12 mouse cellular contexts compared by ENCODE assay signal in the genomic region with DNA sequence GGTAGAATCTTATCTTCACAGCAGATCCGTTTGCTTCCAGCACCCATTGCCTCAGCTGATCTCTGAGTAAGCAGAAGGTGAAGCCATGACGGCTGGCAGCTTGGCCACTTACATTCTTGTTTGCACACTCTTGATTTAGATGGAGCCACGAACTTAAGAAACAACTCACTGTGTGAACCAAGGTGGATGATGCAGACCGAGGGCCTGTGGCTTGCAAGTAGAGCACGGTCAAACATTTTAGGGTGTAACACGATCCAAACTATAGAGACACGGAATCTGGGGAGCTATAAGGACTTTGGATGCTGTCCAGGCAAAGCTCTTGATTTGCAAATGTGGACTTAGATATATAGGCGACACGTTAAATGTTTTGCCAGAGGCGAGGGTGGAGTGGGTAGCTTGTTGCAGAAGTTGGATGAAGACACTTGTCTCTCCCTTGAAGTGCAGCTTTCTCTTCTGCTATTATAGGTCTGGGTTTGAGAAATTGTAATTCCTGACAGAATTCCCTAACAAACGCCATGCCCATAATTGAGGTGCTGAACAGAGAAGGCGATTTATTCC.
"Had no signal": no experiment of that assay in that cellular context is flagged by ENCODE, and none has a peak within 500 bp of the region (broad histone marks: within the 10 kb centered on the region; RNA-seq: fewer than 3 reads in every experiment).

No protein-coding gene starts in this region.

- H3K9me3 ChIP-seq: kidney, embryonic 15.5 days; limb, embryonic 15.5 days; liver, embryonic 12.5 days; lung, embryonic 15.5 days; midbrain, embryonic 13.5 days; stomach, embryonic 15.5 days had no signal

- H3K4me2 ChIP-seq: kidney, embryonic 15.5 days; limb, embryonic 15.5 days; liver, embryonic 12.5 days; lung, embryonic 15.5 days; midbrain, embryonic 13.5 days; stomach, embryonic 15.5 days had no signal

- H3K36me3 ChIP-seq: kidney, embryonic 15.5 days; limb, embryonic 15.5 days; liver, embryonic 12.5 days; lung, embryonic 15.5 days; midbrain, embryonic 13.5 days; stomach, embryonic 15.5 days had no signal

- H3K27ac ChIP-seq: kidney, embryonic 15.5 days; limb, embryonic 15.5 days; liver, embryonic 12.5 days; lung, embryonic 15.5 days; midbrain, embryonic 13.5 days; stomach, embryonic 15.5 days had no signal

- H3K9ac ChIP-seq: kidney, embryonic 15.5 days; limb, embryonic 15.5 days; liver, embryonic 12.5 days; lung, embryonic 15.5 days; midbrain, embryonic 13.5 days; stomach, embryonic 15.5 days had no signal

- DNase-seq: kidney, adult 2 months; kidney, postnatal 25 days; lung, postnatal 14 days; thymus, adult 2 months; thymus, postnatal 25 days had no signal

- H3K4me3 ChIP-seq: kidney, embryonic 15.5 days; limb, embryonic 15.5 days; liver, embryonic 12.5 days; lung, embryonic 15.5 days; midbrain, embryonic 13.5 days; stomach, embryonic 15.5 days had no signal

- ATAC-seq: intestine, embryonic 16.5 days; liver, embryonic 12.5 days; midbrain, embryonic 13.5 days had no signal

- H3K27me3 ChIP-seq: kidney, embryonic 15.5 days; limb, embryonic 15.5 days; liver, embryonic 12.5 days; lung, embryonic 15.5 days; midbrain, embryonic 13.5 days; stomach, embryonic 15.5 days had no signal

- H3K4me1 ChIP-seq: liver, embryonic 12.5 days had no signal
